Comparison of ENCODE assay signal across 1 mouse cellular context in the genomic region with DNA sequence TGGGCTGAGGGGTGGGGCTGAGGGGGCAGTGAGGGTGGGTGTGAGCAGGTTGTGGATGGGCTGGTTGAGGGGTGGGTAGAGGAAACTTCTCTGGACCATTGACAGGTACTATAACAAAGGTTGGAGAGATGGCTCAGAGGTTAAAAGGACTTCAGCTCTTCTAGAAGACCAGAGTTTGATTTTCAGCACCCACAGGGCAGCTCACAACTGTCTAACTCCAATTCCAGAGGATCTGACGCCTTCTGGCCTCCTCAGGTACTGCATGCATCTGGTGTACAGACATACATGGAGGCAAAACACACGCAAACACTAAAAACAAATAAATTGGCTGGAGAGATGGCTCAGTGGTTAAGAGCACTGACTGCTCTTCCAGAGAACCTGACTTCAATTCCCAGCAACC.
TF ChIP-seq lines count a peak whose summit lies in the region.

No protein-coding gene starts in this region.

TF ChIP-seq in MEL, 35 proteins besides CTCF, POLR2A, EP300 and RAD21:
- TF ChIP-seq POLR2AphosphoS5 (IDR thresholded peaks at IDR 0.05; ENCODE audit: borderline replicate concordance, low read depth, low read length): no peak
